Mouse (Mus musculus) kidney, embryonic 14.5 days (tissue): ENCODE measurements around the gene Hivep3. TPM values are rescaled to one million over a fixed set of nuclear protein-coding genes. Genes with fewer than 3 reads are reported as not detected.

Source experiments
- ATAC-seq: fragments of 200-750 bp; cut with Nextera tagmentation; 2 replicates; pipeline ENCODE4 v1.8.0; 2017; ENCODE audit warnings: moderate number of reproducible peaks, mild to moderate bottlenecking, moderate TSS enrichment, moderate library complexity; ENCODE audit not compliant: low FRiP score, low TSS enrichment
- H3K27ac ChIP-seq: fragments of 300-500 bp; sonication (generic); 2 replicates; pipeline ENCODE4 v1.5.1; 2014; ENCODE audit warnings: low read depth, mild to moderate bottlenecking, low read length, moderate library complexity, mixed read lengths
- H3K27me3 ChIP-seq: fragments of 300-500 bp; sonication (generic); 2 replicates; pipeline ENCODE4 v1.6.1; 2014; ENCODE audit warnings: mild to moderate bottlenecking, low read length; ENCODE audit not compliant: control insufficient read depth, insufficient read depth
- H3K36me3 ChIP-seq: fragments of 300-500 bp; sonication (generic); 2 replicates; pipeline ENCODE4 v1.6.1; 2014; ENCODE audit warnings: low read length, mixed read lengths; ENCODE audit not compliant: control insufficient read depth, insufficient read depth
- H3K4me1 ChIP-seq: fragments of 300-500 bp; sonication (generic); 2 replicates; pipeline ENCODE4 v1.6.1; 2014; ENCODE audit warnings: low read length, mixed read lengths; ENCODE audit not compliant: control insufficient read depth, insufficient read depth
- H3K4me2 ChIP-seq: fragments of 300-500 bp; sonication (generic); replicated peaks from 2 replicates; pipeline ENCODE4 v1.6.1; 2014; ENCODE audit warnings: low read depth, mild to moderate bottlenecking, low read length
- H3K4me3 ChIP-seq: fragments of 300-500 bp; sonication (generic); 2 replicates; pipeline ENCODE4 v1.5.1; 2014; ENCODE audit warnings: mild to moderate bottlenecking, low read length
- H3K9ac ChIP-seq: fragments of 300-500 bp; sonication (generic); 2 replicates; pipeline ENCODE4 v1.6.1; 2014; ENCODE audit warnings: low read depth, mild to moderate bottlenecking, low read length, moderate library complexity
- H3K9me3 ChIP-seq: fragments of 300-500 bp; sonication (generic); 2 replicates; pipeline ENCODE4 v1.6.1; 2016; ENCODE audit warnings: low read length; ENCODE audit not compliant: control insufficient read depth
- WGBS: fragments of 180-500 bp; shearing (Covaris S2); extraction: QIAGEN DNeasy Blood & Tissue Kit; methylation state at CpG from one replicate; pipeline ENCODE4 v1.1.7; 2014; 5-methylcytosine and 5-hydroxymethylcytosine counted together
- polyA plus RNA-seq: library from polyadenylated mRNA; unstranded; fragments of >200 nt; fragmentation: Nextera tagmentation; extraction: Ambion mirVana; gene quantifications from 2 replicates; pipeline ENCODE4 v1.2.1, GENCODE M21; 2014

Gene Hivep3
- polyA plus RNA-seq, 1 experiment from 2014 or later: 6.3 TPM

DNA sequence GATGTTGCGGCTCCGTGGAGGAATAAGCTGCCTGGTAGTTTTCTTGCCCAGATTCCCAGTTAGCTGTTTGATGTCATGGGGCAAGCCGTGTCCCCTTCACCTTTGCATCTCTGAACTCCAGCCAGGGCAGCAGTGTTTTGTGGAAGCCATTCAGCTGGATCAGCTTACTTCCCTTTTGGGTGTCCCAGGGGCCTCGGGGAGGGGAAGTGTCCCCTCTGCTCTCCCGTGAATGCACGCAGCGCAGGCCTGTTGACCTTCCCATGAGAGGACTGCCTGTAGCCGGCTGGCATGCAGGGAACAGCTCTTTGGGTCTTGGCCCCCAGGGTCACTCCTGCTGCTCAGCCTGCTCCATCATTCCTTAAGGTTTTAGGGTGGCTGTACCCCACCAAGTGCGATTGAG is 320.6 kb downstream of the Hivep3 start:
- H3K27ac ChIP-seq: no peak overlapping the region
- no peaks in the 10 kb centered on the region for H3K9me3 ChIP-seq
- no peaks in the 10 kb centered on the region for H3K36me3 ChIP-seq
- no peak overlapping the region for H3K4me3 ChIP-seq
- no peaks in the 10 kb centered on the region for H3K27me3 ChIP-seq
- H3K9ac ChIP-seq: no peak overlapping the region
- ATAC-seq: no peak
- WGBS: 47% methylated on average over 9 of the region's 9 CpGs
- no peak overlapping the region for H3K4me2 ChIP-seq
- H3K4me1 ChIP-seq: no peaks in the 10 kb centered on the region

DNA sequence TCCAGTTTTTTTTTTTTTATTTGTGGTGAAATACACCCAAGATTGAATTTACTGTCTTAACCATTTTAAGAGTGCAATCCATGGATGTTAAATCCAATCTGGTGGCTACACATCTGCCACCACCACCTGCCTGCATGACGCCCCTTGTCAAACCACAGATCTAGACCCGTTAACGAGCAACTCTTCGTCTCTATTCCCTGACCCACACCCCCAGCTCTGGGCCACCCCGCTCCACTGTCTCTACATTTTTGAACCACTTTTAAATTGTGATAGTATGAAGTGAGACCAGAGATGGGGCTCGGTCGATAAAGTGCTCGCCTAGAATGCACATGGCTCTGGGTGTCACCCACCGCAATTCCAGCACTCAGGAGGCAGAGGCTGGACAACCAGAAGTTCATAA is 322.9 kb downstream of the Hivep3 start:
- Histone ChIP-seq H3K9me3 (no peaks in the 10 kb centered on the region), H3K9ac (no peak overlapping the region), H3K36me3 (no peaks in the 10 kb centered on the region), H3K4me1 (no peaks in the 10 kb centered on the region), H3K4me3 (no peak overlapping the region), H3K27ac (no peak overlapping the region), H3K4me2 (no peak overlapping the region), H3K27me3 (no peaks in the 10 kb centered on the region)
- no peak for ATAC-seq
- 94% methylated on average over 9 of the region's 9 CpGs for WGBS

DNA sequence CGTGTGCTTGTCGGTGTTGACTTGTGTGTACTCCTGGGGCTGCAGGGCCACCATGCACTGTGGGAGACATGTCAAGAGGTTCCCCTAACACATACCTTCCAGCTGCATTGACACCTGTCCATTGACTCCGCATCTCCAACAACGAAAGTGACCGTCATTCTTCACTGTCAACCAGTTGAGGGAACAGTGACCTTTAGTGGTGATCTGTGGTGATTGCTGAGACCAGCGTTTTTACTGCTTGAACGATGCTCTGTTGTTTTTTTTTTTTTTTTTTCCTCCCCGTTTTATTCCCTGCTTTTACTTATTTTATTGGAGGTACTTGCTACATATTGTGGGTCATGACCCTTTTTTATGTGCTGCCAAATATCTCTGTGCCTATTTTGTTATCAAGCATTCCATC is 323.9 kb downstream of the Hivep3 start:
- H3K4me3 ChIP-seq: no peak overlapping the region
- no peak overlapping the region for H3K9ac ChIP-seq
- 66% methylated on average over 8 of the region's 8 CpGs for WGBS
- ATAC-seq: no peak
- H3K27ac ChIP-seq: no peak overlapping the region
- H3K27me3 ChIP-seq: no peaks in the 10 kb centered on the region
- H3K9me3 ChIP-seq: no peaks in the 10 kb centered on the region
- H3K4me1 ChIP-seq: no peaks in the 10 kb centered on the region
- no peak overlapping the region for H3K4me2 ChIP-seq
- H3K36me3 ChIP-seq: no peaks in the 10 kb centered on the region

DNA sequence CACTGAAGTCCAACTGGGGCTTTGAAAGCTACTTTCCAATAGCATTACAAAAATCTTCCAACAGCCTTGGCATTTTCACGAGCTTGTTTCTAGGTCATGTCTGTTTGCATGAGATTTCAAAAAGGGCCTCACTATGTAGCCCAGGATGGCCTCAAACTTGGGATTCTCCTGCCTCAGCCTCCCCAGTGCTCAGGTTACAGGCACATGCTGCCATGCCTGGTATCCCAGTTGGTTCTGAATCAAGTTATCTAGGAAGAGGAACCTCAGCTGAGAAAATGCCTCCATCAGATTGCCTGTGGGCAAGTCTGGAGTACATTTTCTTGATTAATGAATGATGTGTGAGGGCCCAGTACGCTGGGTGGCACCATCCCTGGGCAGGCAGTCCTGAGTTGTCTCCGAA is 324.6 kb downstream of the Hivep3 start:
- ATAC-seq: no peak
- no peaks in the 10 kb centered on the region for H3K4me1 ChIP-seq
- no peaks in the 10 kb centered on the region for H3K9me3 ChIP-seq
- H3K27ac ChIP-seq: no peak overlapping the region
- 89% methylated on average over 3 of the region's 3 CpGs for WGBS
- no peak overlapping the region for H3K9ac ChIP-seq
- H3K27me3 ChIP-seq: no peaks in the 10 kb centered on the region
- H3K4me2 ChIP-seq: no peak overlapping the region
- no peaks in the 10 kb centered on the region for H3K36me3 ChIP-seq
- no peak overlapping the region for H3K4me3 ChIP-seq

DNA sequence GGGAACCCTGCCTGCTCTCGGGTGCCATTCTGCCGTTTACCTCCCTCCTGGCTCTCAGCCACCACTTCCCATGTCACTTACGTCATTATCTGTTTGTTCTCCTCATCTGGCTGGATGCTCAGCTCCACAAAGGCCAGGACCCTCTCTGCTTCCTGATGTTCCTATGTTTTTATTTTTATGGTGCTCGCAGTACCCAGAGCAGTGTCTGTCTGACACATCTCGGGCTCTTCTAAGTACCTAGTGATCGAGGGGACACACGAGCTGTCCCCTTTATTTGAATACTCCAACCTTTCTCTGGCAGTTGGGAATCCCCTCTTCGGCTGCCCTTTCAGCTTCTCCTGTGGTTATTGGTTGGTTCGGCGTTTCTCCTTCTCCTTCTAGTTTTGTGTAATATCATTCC is 325.2 kb downstream of the Hivep3 start:
- Histone ChIP-seq H3K4me1 (no peaks in the 10 kb centered on the region), H3K9ac (no peak overlapping the region), H3K4me3 (no peak overlapping the region), H3K36me3 (no peaks in the 10 kb centered on the region), H3K9me3 (no peaks in the 10 kb centered on the region), H3K27ac (no peak overlapping the region), H3K4me2 (no peak overlapping the region), H3K27me3 (no peaks in the 10 kb centered on the region)
- 76% methylated on average over 10 of the region's 10 CpGs for WGBS
- ATAC-seq: no peak

DNA sequence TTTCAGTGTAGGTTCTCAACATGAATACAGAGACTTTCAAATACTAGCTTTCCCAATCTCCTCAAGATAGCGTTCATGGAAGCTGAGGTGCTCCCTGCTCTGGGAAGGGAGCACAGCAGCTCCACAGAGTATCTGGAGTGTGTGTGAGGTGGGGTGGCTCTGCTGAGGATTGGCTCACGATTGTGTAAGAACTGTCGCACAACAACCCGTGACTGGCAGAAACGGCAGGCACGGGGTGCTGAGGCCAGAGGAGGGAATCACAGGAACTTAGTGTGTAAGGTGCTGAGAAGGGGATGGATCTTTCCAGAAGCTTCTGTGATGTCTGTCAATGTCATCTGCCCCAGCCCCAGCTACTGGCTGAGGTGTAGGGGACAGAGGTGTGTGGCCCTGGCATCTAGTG is 328.1 kb downstream of the Hivep3 start:
- Histone ChIP-seq H3K4me2 (no peak overlapping the region), H3K36me3 (no peaks in the 10 kb centered on the region)
- WGBS: 89% methylated on average over 6 of the region's 6 CpGs

DNA sequence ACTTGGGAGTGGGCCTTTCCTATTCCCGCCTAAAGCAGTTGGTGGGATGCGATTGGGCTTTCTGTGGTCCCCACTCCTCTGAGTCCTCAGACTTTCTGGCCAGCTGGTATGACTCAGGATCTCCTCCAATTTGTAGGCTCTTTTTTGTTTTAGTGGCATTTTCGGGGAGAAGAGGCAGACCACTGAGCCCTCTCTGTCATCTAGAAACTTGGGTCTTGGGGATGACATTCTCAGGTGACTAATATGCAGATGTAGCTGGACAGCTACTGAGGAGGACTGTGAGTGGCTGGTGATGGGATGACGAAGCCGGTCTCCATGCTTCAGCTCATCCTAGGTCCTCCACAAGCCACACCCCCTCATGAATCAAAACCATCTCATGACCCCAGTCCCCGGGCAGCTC is 328.6 kb downstream of the Hivep3 start:
- WGBS: 61% methylated on average over 6 of the region's 6 CpGs
- Histone ChIP-seq H3K4me2 (no peak overlapping the region), H3K9ac (no peak overlapping the region), H3K27ac (no peak overlapping the region), H3K9me3 (no peaks in the 10 kb centered on the region), H3K4me3 (no peak overlapping the region), H3K27me3 (no peaks in the 10 kb centered on the region), H3K4me1 (no peaks in the 10 kb centered on the region), H3K36me3 (no peaks in the 10 kb centered on the region)
- no peak for ATAC-seq

More for the DNA sequence above, 328.1 kb downstream of the Hivep3 start:
- ATAC-seq: no peak
- no peak overlapping the region for H3K9ac ChIP-seq
- H3K9me3 ChIP-seq: no peaks in the 10 kb centered on the region
- H3K4me3 ChIP-seq: no peak overlapping the region
- no peak overlapping the region for H3K27ac ChIP-seq
- no peaks in the 10 kb centered on the region for H3K4me1 ChIP-seq
- H3K27me3 ChIP-seq: no peaks in the 10 kb centered on the region

DNA sequence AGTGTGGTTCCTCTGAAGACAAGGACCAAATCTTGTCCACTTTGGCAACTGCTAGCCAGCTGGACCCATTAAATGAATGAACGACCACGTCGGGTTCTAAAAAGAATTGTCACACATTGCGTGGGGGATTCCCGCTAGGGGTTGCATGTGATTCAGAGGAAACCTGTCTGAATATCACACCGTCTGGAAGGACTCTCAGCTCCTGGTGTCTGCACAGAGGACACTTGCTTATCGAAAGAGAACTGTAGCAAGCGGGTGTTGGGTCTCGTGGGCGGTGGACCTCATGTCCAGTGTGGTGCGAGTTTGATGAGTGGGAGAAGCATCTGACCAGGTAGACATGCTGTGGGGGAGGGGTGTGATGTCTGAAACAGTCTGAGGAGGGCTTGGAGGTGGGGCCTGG is 329.2 kb downstream of the Hivep3 start:
- H3K4me2 ChIP-seq: no peak overlapping the region
- no peak overlapping the region for H3K4me3 ChIP-seq
- no peaks in the 10 kb centered on the region for H3K27me3 ChIP-seq
- WGBS: 74% methylated on average over 11 of the region's 11 CpGs
- no peaks in the 10 kb centered on the region for H3K4me1 ChIP-seq
- H3K9me3 ChIP-seq: no peaks in the 10 kb centered on the region
- H3K27ac ChIP-seq: no peak overlapping the region
- no peak overlapping the region for H3K9ac ChIP-seq
- ATAC-seq: no peak
- H3K36me3 ChIP-seq: no peaks in the 10 kb centered on the region

DNA sequence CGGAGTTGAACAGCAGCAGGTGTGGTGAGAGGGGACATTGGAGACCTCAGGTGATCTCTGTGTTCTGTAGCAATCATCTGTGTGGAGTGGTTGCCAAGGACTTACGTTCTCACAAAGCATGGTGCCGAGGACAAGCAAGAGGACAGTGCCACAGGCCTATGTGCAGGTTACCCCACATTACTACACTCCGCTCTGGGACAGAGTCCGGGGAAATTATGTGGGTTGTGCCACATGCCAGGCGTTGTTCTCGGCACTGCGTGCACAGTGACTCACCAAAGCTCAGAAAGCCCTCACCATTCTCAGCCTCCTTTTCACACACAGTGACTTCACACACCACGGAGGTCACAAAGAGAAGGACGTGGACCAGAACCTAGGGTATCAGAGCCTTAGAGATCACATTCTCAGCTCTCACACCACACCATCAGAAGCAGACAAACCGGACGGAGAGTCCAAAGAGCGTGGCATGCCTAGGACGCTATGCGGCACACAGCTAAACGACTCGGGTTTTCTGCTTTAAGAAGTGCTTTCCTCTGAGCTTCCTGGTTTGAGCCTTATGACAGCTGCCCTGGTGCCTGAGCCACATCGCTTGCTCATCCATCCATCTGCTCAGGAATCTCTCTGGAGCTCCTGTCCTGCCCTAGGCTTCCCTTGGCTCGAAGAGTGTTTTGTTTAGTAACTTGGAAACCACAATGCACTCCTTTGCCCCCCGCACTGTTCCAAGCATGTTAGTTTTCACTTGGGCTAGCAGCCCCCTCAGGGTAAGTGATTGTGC is 330.0 kb downstream of the Hivep3 start:
- Histone ChIP-seq H3K4me3 (no peak overlapping the region), H3K27me3 (no peaks in the 10 kb centered on the region), H3K9me3 (no peaks in the 10 kb centered on the region), H3K4me2 (no peak overlapping the region), H3K27ac (no peak overlapping the region), H3K4me1 (no peaks in the 10 kb centered on the region), H3K9ac (no peak overlapping the region), H3K36me3 (no peaks in the 10 kb centered on the region)
- 87% methylated on average over 20 of the region's 20 CpGs for WGBS
- ATAC-seq: no peak
